Mouse (Mus musculus) ES-E14 (cell line): ENCODE measurements at regions not wholly inside any gene's neighbourhood (a gene's known extent, or its start where the extent isn't known, plus 50 kb on each side); places are given as distances from the start of the nearest gene placed in this dataset.

Source experiments
- CHD2 ChIP-seq: IDR thresholded peaks from 2 replicates; pipeline ENCODE4 v1.6.1; 2014; ENCODE audit warnings: mild to moderate bottlenecking, low read depth, low read length, inconsistent platforms
- HCFC1 ChIP-seq: IDR thresholded peaks from 2 replicates; pipeline ENCODE4 v1.6.1; 2012; ENCODE audit warnings: low read length, inconsistent platforms, borderline replicate concordance; ENCODE audit not compliant: insufficient read depth
- MAFK ChIP-seq: IDR thresholded peaks from 2 replicates; pipeline ENCODE4 v1.6.1; 2014; ENCODE audit warnings: mild to moderate bottlenecking, low read depth, low read length, inconsistent platforms; ENCODE audit not compliant: insufficient read depth

DNA sequence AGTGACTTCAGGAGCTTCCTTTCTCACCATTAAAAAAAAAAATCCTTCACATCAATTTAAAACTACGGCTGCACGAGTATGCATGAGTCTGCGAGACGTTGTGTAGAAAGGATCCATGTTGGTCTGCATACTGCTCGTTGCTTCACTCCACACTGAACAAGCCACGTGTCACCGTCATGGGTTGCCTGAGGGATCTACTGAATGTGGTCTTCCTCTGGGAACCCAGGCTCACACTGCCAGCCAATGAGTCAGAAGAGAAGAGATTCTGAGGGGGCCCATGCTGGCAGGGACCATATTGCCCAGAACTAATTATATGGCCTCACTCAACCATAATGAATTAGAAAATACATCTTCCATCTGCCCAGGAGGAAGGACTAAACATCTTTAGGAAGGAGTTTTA lies 124.6 kb downstream of the Nhlrc3 start:
- TF ChIP-seq MAFK: no peak
- no peak for TF ChIP-seq CHD2
- no peak for TF ChIP-seq HCFC1
